Mouse (Mus musculus) liver, embryonic 14.5 days (tissue): ENCODE measurements at regions not wholly inside any gene's neighbourhood (a gene's known extent, or its start where the extent isn't known, plus 50 kb on each side); places are given as distances from the start of the nearest gene placed in this dataset.

Experiments used
- CTCF ChIP-seq: IDR thresholded peaks from 2 replicates; pipeline ENCODE4 v1.5.1; 2016; ENCODE audit warnings: antibody characterized with exemption, low read depth, control low read depth
- EP300 ChIP-seq: IDR thresholded peaks from 2 replicates; pipeline ENCODE4 v1.6.1; 2016; ENCODE audit warnings: antibody characterized with exemption, low read depth

DNA sequence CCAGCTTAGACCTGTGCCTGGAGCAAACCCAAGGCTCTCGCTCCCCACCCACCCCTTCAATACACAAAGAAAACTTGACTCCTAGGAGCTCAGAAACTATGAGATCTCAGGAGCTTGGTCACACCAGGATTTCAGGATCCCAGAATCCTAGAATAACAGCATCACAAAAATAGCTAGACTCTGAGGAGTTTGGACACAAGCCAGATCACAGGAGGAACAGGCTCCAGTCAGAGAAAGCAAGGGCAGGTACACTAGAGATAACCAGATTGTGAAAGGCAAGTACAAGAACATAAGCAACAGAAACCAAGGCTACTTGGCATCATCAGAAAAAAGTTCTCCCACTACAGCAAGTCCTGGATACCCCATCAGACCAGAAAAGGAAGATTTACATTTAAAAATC is 221.5 kb downstream of the Epha7 start:
- TF ChIP-seq CTCF, result no peak
- TF ChIP-seq EP300, result no peak
